Mouse (Mus musculus) embryonic facial prominence, embryonic 11.5 days (tissue): Measurements from ENCODE around the gene Zmym2. TPM values are rescaled to one million over a fixed set of nuclear protein-coding genes. Genes with fewer than 3 reads are reported as not detected.
"Not testable (repeated sequence)": the region's sequence is repeated elsewhere in the genome, so short reads cannot be mapped to it uniquely, and the experiment has no call there.

ENCODE experiments used
- ATAC-seq: fragments of 200-750 bp; cut with Nextera tagmentation; replicated peaks from 2 replicates; pipeline ENCODE4 v1.8.0; 2017; ENCODE audit warnings: low read depth; ENCODE audit not compliant: insufficient number of reproducible peaks, low FRiP score, low TSS enrichment
- DNase-seq: peaks from one replicate; pipeline ENCODE4 v3.0.0-alpha.2; 2015; ENCODE audit warnings: low spot score
- H3K27ac ChIP-seq: fragments of 300-500 bp; sonication (generic); replicated peaks from 2 replicates; pipeline ENCODE4 v1.5.1; 2014; ENCODE audit warnings: mild to moderate bottlenecking, low read depth, low read length, control low read depth
- H3K27me3 ChIP-seq: fragments of 300-500 bp; sonication (generic); 2 replicates; pipeline ENCODE4 v1.6.1; 2014; ENCODE audit warnings: mild to moderate bottlenecking, low read length, moderate library complexity, mixed read lengths; ENCODE audit not compliant: control insufficient read depth, insufficient read depth
- H3K36me3 ChIP-seq: fragments of 300-500 bp; sonication (generic); replicated peaks from 2 replicates; pipeline ENCODE4 v1.6.1; 2014; ENCODE audit warnings: low read depth, mild to moderate bottlenecking, low read length, moderate library complexity, mixed read lengths; ENCODE audit not compliant: control insufficient read depth, insufficient read depth
- H3K4me1 ChIP-seq: fragments of 300-500 bp; sonication (generic); 2 replicates; pipeline ENCODE4 v1.6.1; 2014; ENCODE audit warnings: low read length, mixed read lengths; ENCODE audit not compliant: control insufficient read depth, insufficient read depth
- H3K4me2 ChIP-seq: fragments of 300-500 bp; sonication (generic); 2 replicates; pipeline ENCODE4 v1.6.1; 2014; ENCODE audit warnings: low read depth, mild to moderate bottlenecking, control low read depth, low read length, moderate library complexity
- H3K4me3 ChIP-seq: fragments of 300-500 bp; sonication (generic); 2 replicates; pipeline ENCODE4 v1.5.1; 2014; ENCODE audit warnings: low read depth, low read length, control low read depth
- H3K9ac ChIP-seq: fragments of 300-500 bp; sonication (generic); replicated peaks from 2 replicates; pipeline ENCODE4 v1.6.1; 2014; ENCODE audit warnings: mild to moderate bottlenecking, control low read depth, low read length
- H3K9me3 ChIP-seq: fragments of 300-500 bp; sonication (generic); replicated peaks from 2 replicates; pipeline ENCODE4 v1.6.1; 2016; ENCODE audit warnings: mild to moderate bottlenecking, low read length, inconsistent platforms, mixed read lengths; ENCODE audit not compliant: control insufficient read depth
- WGBS: fragments of 180-500 bp; shearing (Covaris S2); extraction: QIAGEN DNeasy Blood & Tissue Kit; methylation state at CpG from one replicate; pipeline ENCODE4 v1.1.7; 2014; 5-methylcytosine and 5-hydroxymethylcytosine counted together
- polyA plus RNA-seq: library from polyadenylated mRNA; unstranded; fragments of >200 nt; fragmentation: Nextera tagmentation; extraction: Ambion mirVana; gene quantifications from 2 replicates; pipeline ENCODE4 v1.2.1, GENCODE M21; 2014

Gene Zmym2
- polyA plus RNA-seq, result 63.0 and 65.3 TPM in 2 replicates

DNA sequence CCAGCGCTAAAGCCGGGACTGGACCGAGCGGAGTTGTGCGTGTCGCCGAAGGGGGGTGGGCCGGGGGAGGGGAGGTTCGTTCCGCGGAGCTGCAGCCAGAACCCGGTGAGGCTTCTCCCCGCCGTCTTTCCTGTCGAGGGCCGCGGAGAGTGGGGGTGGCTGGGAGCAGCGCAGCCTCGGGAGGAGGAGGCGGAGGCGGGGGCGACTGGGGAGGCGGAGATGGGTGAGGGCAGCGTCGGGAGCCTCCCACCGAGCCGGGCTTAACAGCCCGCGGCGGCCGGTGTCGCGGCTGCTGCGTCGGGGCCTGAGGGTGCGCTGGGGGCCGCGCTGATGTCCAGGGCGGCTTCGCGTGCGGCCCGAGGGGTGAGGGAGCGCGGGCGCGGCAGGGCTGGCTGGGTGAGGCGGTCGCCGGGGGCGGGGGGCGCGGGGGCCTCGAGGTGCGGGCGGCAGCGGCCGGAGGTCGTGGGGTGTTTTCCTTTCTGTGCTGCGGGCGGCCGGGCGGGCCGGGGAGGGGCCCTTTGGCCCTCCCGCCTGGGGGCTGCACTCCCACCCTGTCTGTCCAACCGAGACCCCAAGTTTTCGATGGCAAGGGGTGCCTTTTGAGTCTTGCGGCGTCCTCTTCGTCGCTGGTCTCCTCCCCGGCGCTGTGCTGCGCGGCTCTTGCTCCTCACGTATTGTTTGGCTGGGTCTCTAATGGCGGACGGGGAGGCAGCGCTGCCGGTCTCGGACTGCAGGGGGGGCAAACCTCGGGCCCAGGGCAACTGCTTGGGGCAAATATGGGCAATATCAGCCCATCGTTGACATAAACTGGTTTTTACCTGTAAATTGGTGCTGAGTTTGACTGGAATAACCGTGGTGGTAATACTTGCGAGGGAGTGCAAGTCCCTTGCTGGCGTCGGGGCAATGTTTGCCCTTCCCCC is at the start of gene Zmym2:
Gene Zmym2 (plus strand): TSS at position 60 of the 920 bp plus-strand sequence.
- H3K36me3 ChIP-seq, H3K9me3 ChIP-seq, H3K27me3 ChIP-seq, H3K4me1 ChIP-seq: not testable (repeated sequence)
- DNase-seq (peak; percentile 72), ATAC-seq (peak; percentile 22)
- Histone ChIP-seq H3K27ac (peak within 1 kb of the TSS; percentile 96), H3K9ac (peak within 1 kb of the TSS; percentile 97), H3K4me3 (peak within 1 kb of the TSS; percentile 87), H3K4me2 (peak within 1 kb of the TSS; percentile 64)
- under 1% methylated on average over 48 of the region's 87 CpGs for WGBS

DNA sequence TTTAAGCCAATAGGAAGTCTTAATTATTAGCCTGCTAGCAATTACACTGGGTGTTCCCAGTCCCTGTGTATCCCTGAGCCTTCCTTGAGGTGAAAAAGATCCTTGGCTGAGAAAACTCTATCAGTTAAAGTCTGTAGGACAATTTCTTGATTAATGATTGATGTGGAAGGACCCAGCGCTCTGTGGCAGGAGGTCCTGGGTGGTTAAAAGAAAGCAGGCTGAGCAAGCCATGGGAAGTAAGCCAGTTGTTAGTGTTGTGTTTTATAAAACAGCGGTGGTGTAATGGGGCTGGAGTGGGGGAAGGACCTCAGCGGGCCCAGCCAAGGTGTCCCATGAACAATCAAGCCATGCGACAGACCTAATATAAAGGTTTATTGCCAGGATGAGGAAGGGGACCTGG is 42.4 kb upstream of the Zmym2 start:
- ATAC-seq (no peak), DNase-seq (no peak)
- Histone ChIP-seq H3K4me1 (no peaks in the 10 kb centered on the region), H3K27me3 (no peaks in the 10 kb centered on the region), H3K4me3 (no peak overlapping the region), H3K9ac (no peak overlapping the region), H3K9me3 (no peaks in the 10 kb centered on the region), H3K36me3 (no peaks in the 10 kb centered on the region), H3K27ac (no peak overlapping the region), H3K4me2 (no peak overlapping the region)
- 69% methylated on average over 4 of the region's 4 CpGs for WGBS

DNA sequence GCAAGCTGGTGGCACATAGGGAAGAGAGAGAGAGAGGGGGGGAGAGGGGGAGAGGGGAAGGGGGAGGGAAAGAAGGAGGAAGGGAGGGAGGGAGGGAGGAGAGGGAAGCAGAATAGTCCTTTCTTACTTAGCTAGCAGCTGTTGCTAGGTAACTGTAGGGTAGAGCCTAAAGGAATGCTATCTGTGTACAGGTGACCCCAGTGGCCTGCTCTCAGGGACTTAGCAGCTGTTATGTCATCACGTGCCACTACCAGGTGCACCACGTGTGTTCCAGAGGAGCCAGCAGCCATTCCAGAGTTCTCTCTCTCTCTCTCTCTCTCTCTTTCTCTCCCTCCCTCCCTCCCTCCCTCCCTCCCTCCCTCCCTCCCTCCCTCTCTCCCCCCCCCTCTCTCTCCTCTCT is 41.9 kb upstream of the Zmym2 start:
- no peaks in the 10 kb centered on the region for H3K9me3 ChIP-seq
- H3K36me3 ChIP-seq, result no peaks in the 10 kb centered on the region
- H3K4me3 ChIP-seq, result no peak overlapping the region
- no peaks in the 10 kb centered on the region for H3K27me3 ChIP-seq
- H3K9ac ChIP-seq, result no peak overlapping the region
- H3K4me2 ChIP-seq, result no peak overlapping the region
- WGBS, result 48% methylated on average over 2 of the region's 2 CpGs
- no peak overlapping the region for H3K27ac ChIP-seq
- no peak for ATAC-seq
- no peaks in the 10 kb centered on the region for H3K4me1 ChIP-seq
- peak; percentile 14 for DNase-seq

DNA sequence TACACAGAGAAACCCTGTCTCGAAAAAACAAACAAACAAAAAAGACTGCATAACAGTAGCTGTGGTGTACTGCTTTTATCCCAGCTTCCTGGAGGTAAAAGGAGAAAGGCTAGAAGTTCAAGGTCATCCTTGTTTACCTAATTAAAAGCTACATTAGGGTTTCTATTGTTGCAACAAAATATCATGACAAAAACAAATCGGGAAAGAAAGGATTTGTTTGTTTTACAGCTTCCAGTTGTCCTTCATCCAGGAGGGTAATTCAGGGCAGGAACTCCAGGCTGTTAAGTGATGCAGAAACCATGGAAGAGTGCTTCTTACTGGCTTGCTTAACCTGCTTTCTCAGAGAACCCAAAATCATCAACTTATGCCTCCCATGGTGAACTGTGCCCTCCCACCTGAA is 38.1 kb upstream of the Zmym2 start:
- no peak overlapping the region for H3K4me2 ChIP-seq
- no peaks in the 10 kb centered on the region for H3K9me3 ChIP-seq
- H3K4me1 ChIP-seq, result no peaks in the 10 kb centered on the region
- 74% methylated on average over 2 of the region's 2 CpGs for WGBS
- H3K27me3 ChIP-seq, result no peaks in the 10 kb centered on the region
- H3K4me3 ChIP-seq, result no peak overlapping the region
- H3K27ac ChIP-seq, result no peak overlapping the region
- no peaks in the 10 kb centered on the region for H3K36me3 ChIP-seq
- no peak overlapping the region for H3K9ac ChIP-seq
- DNase-seq (no peak), ATAC-seq (no peak)

DNA sequence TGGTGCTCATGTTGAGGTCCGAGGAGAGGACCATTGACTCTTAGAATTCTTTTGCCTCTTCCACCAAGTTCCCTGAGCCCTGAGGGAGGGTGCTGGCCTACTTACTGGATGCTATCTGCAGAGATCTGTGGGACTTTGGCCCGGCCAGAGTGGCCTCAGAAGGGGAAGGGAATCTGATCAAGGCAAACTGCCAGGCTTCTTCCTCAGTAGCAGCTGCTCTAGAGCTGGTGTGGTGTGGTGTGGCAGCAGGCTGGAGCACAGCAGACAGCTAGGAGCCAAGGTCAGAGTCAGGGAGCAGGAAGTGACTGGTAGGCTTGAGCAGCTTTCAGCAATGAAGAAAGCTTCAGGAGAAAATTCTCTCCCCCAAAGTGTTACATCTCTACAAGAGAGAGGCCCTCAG is 36.8 kb upstream of the Zmym2 start:
- no peaks in the 10 kb centered on the region for H3K36me3 ChIP-seq
- H3K27ac ChIP-seq, result no peak overlapping the region
- H3K4me1 ChIP-seq, result no peaks in the 10 kb centered on the region
- H3K27me3 ChIP-seq, result no peaks in the 10 kb centered on the region
- WGBS, result 78% methylated on average over 2 of the region's 2 CpGs
- no peak overlapping the region for H3K9ac ChIP-seq
- H3K4me2 ChIP-seq, result no peak overlapping the region
- no peak overlapping the region for H3K4me3 ChIP-seq
- H3K9me3 ChIP-seq, result no peaks in the 10 kb centered on the region
- DNase-seq (no peak), ATAC-seq (no peak)

DNA sequence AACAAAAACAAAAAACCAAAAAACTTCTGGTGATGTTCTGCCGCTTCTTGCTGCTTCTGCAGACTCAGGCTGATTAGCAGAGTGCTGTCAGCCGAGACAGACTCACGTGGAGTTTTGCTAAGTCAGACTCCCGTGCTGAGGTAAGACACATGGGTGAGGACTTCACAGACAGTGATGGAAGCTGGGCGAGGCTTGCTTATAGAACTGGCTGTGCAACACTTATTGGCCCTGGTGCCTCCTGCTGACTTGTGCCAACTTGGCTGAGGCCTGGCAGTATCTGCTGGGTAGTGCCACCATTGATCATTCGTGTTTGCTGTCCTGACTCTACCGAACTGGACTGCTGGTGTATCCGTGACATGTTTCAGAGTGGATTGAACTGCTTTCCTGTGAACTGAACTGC is 22.4 kb upstream of the Zmym2 start:
- Histone ChIP-seq H3K36me3 (no peaks in the 10 kb centered on the region), H3K27ac (no peak overlapping the region), H3K9me3 (no peaks in the 10 kb centered on the region), H3K4me2 (no peak overlapping the region), H3K4me3 (no peak overlapping the region), H3K9ac (no peak overlapping the region), H3K27me3 (peaks cover 4% of the 10 kb centered on the region), H3K4me1 (no peaks in the 10 kb centered on the region)
- DNase-seq, result no peak
- 46% methylated on average over 8 of the region's 8 CpGs for WGBS
- no peak for ATAC-seq

DNA sequence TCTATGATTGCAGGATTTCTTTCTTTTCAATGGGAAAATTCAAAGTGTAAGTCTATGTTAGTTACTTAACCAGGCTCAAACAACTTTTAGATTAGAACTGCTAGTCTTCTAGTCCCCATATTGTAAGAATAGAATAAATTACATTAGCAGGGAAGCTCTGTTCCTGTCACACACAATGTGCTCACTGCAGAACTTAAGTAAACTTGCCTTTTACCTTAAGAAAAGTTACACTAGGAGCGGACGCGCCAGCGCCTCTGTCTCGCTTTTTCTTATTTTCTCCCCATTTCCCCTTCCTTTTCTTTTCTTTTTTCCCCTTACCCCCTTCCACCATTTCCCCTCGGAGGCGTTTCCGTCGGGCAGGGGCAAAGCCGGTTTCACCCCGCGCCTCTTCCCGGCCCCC is 21.8 kb upstream of the Zmym2 start:
- DNase-seq, result no peak
- no peaks in the 10 kb centered on the region for H3K9me3 ChIP-seq
- peak overlapping the region; percentile 33 for H3K4me3 ChIP-seq
- no peak overlapping the region for H3K27ac ChIP-seq
- peak overlapping the region; percentile 68 for H3K4me2 ChIP-seq
- H3K9ac ChIP-seq, result peak overlapping the region; percentile 39; the same call in 1 of the 2 replicates
- ATAC-seq, result no peak
- H3K27me3 ChIP-seq, result peaks cover 4% of the 10 kb centered on the region
- H3K36me3 ChIP-seq, result no peaks in the 10 kb centered on the region
- H3K4me1 ChIP-seq, result no peaks in the 10 kb centered on the region
- WGBS, result 4% methylated on average over 13 of the region's 13 CpGs

DNA sequence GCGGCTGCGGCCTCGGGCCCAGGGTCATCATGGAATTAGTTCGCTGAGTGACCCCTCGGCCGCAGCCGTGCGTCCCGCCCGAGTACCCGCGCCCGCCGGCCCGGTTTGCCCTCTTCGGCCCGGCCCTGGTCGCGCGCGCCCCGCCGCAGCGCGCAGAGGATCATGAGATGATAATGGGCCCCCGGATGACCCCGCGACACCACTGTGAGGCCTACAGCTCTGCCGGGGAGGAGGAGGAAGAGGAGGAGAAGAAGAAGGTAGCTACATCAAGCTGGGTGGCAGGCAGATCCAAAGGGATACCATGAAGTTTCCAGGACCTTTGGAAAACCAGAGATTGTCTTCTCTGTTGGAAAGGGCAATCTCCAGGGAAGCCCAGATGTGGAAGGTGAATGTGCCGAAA is 21.3 kb upstream of the Zmym2 start:
- H3K4me1 ChIP-seq, H3K36me3 ChIP-seq, ATAC-seq, H3K27ac ChIP-seq, H3K9me3 ChIP-seq, DNase-seq, H3K27me3 ChIP-seq: not testable (repeated sequence)
- H3K9ac ChIP-seq, result peak overlapping the region; percentile 39; the same call in 1 of the 2 replicates
- H3K4me2 ChIP-seq, result peak overlapping the region; percentile 68
- H3K4me3 ChIP-seq, result peak overlapping the region; percentile 33
- WGBS, result 3% methylated on average over 30 of the region's 30 CpGs
